Mouse (Mus musculus) gastrocnemius, adult 8-10 months (tissue): ENCODE results near the gene Myg1. TPM values are rescaled to one million over a fixed set of nuclear protein-coding genes. Genes with fewer than 3 reads are reported as not detected.

ENCODE experiments used
- DNase-seq, 2 experiments: peaks; one replicate each; pipeline ENCODE4 v3.0.0; 2022; ENCODE audit warnings: low spot score in 2 of 2
- total RNA-seq, 4 experiments: library from RNA; stranded (reverse); gene quantifications; 2 replicates each; pipeline ENCODE4 v1.2.4; 2022

Myg1 gene
- total RNA-seq, 4 experiments from 2014 or later, result 17.5 to 21.6 (median 18.9) TPM

DNA sequence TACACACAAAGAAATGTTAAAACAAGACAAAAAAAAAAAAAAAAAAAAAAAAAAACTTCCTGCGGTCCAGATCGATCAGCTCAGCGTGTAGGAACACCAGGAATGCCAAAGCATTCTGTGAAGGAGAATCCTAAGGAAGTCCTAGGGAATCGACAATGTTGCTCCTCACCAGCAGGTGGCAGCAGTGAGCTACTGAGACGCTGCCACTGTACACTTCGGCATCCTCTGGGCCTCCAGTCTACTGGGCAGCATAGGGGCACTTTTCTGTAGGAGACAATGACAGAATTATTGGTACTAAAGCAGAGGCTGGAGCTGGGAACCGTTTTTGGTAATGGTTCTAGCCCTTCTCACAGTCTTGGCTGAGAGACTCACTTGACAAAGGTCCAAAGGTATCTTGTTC is 50.1 kb downstream of the Myg1 start:
- peak; percentile 64 to 73 for DNase-seq

DNA sequence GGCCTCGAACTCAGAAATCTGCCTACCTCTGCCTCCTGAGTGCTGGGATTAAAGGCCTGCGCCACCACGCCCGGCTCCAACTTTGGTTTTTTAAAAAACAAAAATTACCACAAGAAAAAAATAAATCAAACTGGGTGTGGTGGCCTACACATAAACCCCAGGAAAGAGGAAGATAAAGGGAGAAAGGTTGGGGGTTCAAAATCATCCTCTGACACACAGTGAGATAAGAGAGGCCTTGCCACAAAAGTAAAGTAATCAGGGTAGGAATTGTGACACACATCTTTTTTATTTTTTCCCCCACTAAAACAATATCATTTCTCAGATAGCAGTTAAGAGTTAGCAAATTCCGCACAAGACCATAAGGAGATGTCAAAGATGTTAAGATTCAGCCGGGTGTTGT is 52.2 kb downstream of the Myg1 start:
- no peak for DNase-seq

DNA sequence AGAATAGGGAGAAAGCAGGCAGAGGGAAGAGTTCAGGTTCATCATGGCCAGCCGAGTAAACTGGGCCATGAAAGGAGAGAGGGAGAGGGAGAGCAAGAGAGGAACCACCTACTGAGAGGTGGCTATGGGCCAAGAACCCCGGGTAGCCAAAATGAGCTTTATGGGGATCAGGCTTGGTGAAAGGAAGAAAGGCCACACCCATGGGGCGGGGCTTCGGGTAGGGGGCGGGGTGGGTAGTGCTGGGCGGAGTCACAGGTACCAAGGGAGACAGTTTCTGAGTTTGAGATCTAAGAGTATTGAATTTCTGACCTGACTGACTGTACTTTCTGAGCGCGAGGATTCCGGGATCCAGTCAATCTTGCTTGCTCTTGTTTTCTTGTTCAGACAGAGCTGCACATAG is 55.1 kb downstream of the Myg1 start:
- no peak for DNase-seq

Other genes starting within 250 kb of the Myg1 start
- 10 to 100 TPM; 17.3 to 37.7 (median 32.0) TPM for gene Tns2, start 231.3 kb upstream of the Myg1 start, total RNA-seq
- gene Spryd3, start 195.5 kb upstream of the Myg1 start, total RNA-seq, result 1 to 10 TPM; 6.8 to 8.7 (median 7.3) TPM
- gene Igfbp6, start 187.3 kb upstream of the Myg1 start, total RNA-seq, result 10 to 100 TPM; 14.2 to 49.0 (median 27.1) TPM
- under 1 TPM in 2 of 4 experiments, not detected in 2; 0.10 to 0.21 TPM for gene Soat2, start 181.2 kb upstream of the Myg1 start, total RNA-seq
- 10 to 100 TPM; 25.6 to 28.1 (median 26.8) TPM for gene Zfp740, start 128.5 kb upstream of the Myg1 start, total RNA-seq
- gene Csad, start 127.0 kb upstream of the Myg1 start, total RNA-seq, result 1 to 10 TPM; 5.6 to 8.5 (median 7.6) TPM
- gene Itgb7, start 99.8 kb upstream of the Myg1 start, total RNA-seq, result 1 to 10 TPM in 2 of 4 experiments, under 1 TPM in 2; 0.34 to 1.8 (median 1.0) TPM
- gene Rarg, start 74.2 kb upstream of the Myg1 start, total RNA-seq, result 1 to 10 TPM; 4.4 to 9.8 (median 8.4) TPM
- not detected for gene Gm9918, start 61.1 kb upstream of the Myg1 start, total RNA-seq
- 10 to 100 TPM; 14.9 to 17.3 (median 15.7) TPM for gene Mfsd5, start 52.3 kb upstream of the Myg1 start, total RNA-seq
- gene Espl1, start 35.4 kb upstream of the Myg1 start, total RNA-seq, result under 1 TPM in 3 of 4 experiments, not detected in 1; 0.07 to 0.58 (median 0.21) TPM
- gene Pfdn5, start 5.6 kb upstream of the Myg1 start, total RNA-seq, result 100 to 1,000 TPM; 260 to 281 (median 273) TPM
- gene Aaas, start 19.1 kb downstream of the Myg1 start, total RNA-seq, result 1 to 10 TPM; 5.3 to 7.5 (median 6.8) TPM
- gene Sp7, start 35.5 kb downstream of the Myg1 start, total RNA-seq, result not detected
- gene Sp1, start 74.4 kb downstream of the Myg1 start, total RNA-seq, result 10 to 100 TPM; 17.9 to 22.2 (median 20.5) TPM
- 10 to 100 TPM in 3 of 4 experiments, 1 to 10 TPM in 1; 9.9 to 14.2 (median 11.7) TPM for gene Amhr2, start 113.7 kb downstream of the Myg1 start, total RNA-seq
- gene Prr13, start 127.3 kb downstream of the Myg1 start, total RNA-seq, result 10 to 100 TPM; 16.4 to 22.3 (median 20.2) TPM
- gene Pcbp2, start 138.8 kb downstream of the Myg1 start, total RNA-seq, result 100 to 1,000 TPM; 379 to 451 (median 385) TPM
- gene Gm10337, start 172.0 kb downstream of the Myg1 start, total RNA-seq, result not detected
- gene Map3k12, start 185.4 kb downstream of the Myg1 start, total RNA-seq, result 1 to 10 TPM in 3 of 4 experiments, under 1 TPM in 1; 0.68 to 1.9 (median 1.5) TPM
- gene Tarbp2, start 186.5 kb downstream of the Myg1 start, total RNA-seq, result 10 to 100 TPM; 29.0 to 40.3 (median 35.2) TPM
- 1 to 10 TPM in 2 of 4 experiments, under 1 TPM in 2; 0.82 to 1.5 (median 1.1) TPM for gene Npff, start 193.2 kb downstream of the Myg1 start, total RNA-seq